Mouse (Mus musculus) urinary bladder, postnatal 36 days (tissue): Measurements from ENCODE around the gene Lmna.

Experiments used
- DNase-seq, 2 experiments: peaks; one replicate each; pipeline ENCODE4 v3.0.0; 2022; ENCODE audit warnings: low spot score in 2 of 2, mixed read lengths in 1 of 2

The Lmna gene

GRCm38 (mm10) chr3:88509692-88510420 lies at the start of gene Lmna:
Lmna (minus strand) TSS chr3:88509956.
- peak; percentile 88 to 95 for DNase-seq

- DNase-seq = no peak
Measured at GRCm38 (mm10) chr3:88556616-88557015, 46.9 kb upstream of the Lmna start.

- DNase-seq = no peak
Measured at GRCm38 (mm10) chr3:88555731-88556130, 46.0 kb upstream of the Lmna start.

- DNase-seq = no peak
Measured at GRCm38 (mm10) chr3:88555069-88555605, 45.4 kb upstream of the Lmna start.

- DNase-seq = peak in 1 of 2 experiments; percentile 35
Measured at GRCm38 (mm10) chr3:88553880-88554586, 44.3 kb upstream of the Lmna start.

GRCm38 (mm10) chr3:88553525-88553879 lies 43.7 kb upstream of the Lmna start, which contains the start of gene Ubqln4:
Ubqln4 (plus strand) TSS chr3:88553758.
- peak; percentile 89 to 90 for DNase-seq

- DNase-seq = peak; percentile 97 to 98
Measured at GRCm38 (mm10) chr3:88552676-88553524, 43.1 kb upstream of the Lmna start, which contains the start of gene Lamtor2. Lamtor2 (minus strand) TSS chr3:88553074.

- no peak for DNase-seq
Measured at GRCm38 (mm10) chr3:88552082-88552645, 42.4 kb upstream of the Lmna start.

- no peak for DNase-seq
Measured at GRCm38 (mm10) chr3:88551586-88551985, 41.8 kb upstream of the Lmna start.

- peak; percentile 70 to 78 for DNase-seq
Measured at GRCm38 (mm10) chr3:88548180-88548917, 38.6 kb upstream of the Lmna start, which contains the start of gene Rab25. Rab25 (minus strand) TSS chr3:88548300.

GRCm38 (mm10) chr3:88546674-88547418 lies 37.1 kb upstream of the Lmna start:
- no peak for DNase-seq

GRCm38 (mm10) chr3:88544955-88545591 lies 35.3 kb upstream of the Lmna start:
- DNase-seq = no peak

GRCm38 (mm10) chr3:88544514-88544913 lies 34.8 kb upstream of the Lmna start:
- no peak for DNase-seq

GRCm38 (mm10) chr3:88543651-88544410 lies 34.1 kb upstream of the Lmna start:
- no peak for DNase-seq

- DNase-seq = no peak
Measured at GRCm38 (mm10) chr3:88543174-88543573, 33.4 kb upstream of the Lmna start.

- no peak for DNase-seq
Measured at GRCm38 (mm10) chr3:88542486-88542885, 32.7 kb upstream of the Lmna start.

GRCm38 (mm10) chr3:88541622-88542401 lies 32.1 kb upstream of the Lmna start:
- no peak for DNase-seq

- no peak for DNase-seq
Measured at GRCm38 (mm10) chr3:88540085-88540484, 30.3 kb upstream of the Lmna start.
